Mouse (Mus musculus) urinary bladder, postnatal 25 days (tissue): ENCODE measurements around the gene Olfr1432.
"Not testable (repeated sequence)": the region's sequence is repeated elsewhere in the genome, so short reads cannot be mapped to it uniquely, and the experiment has no call there.

Source experiments
- DNase-seq: peaks from one replicate; pipeline ENCODE4 v3.0.0; 2022; ENCODE audit warnings: low spot score

The Olfr1432 gene

GRCm38 (mm10) chr19:12232496-12232895 lies at the start of gene Olfr1432:
TSS of gene Olfr1432 (minus strand) at chr19:12232596.
- DNase-seq = not testable (repeated sequence)

GRCm38 (mm10) chr19:12279554-12279953 lies 47.2 kb upstream of the Olfr1432 start, which contains the start of gene Olfr1434:
TSS of gene Olfr1434 (plus strand) at chr19:12279854.
- DNase-seq = no peak

GRCm38 (mm10) chr19:12260732-12261131 lies 28.3 kb upstream of the Olfr1432 start, which contains the start of gene Olfr235:
TSS of gene Olfr235 (plus strand) at chr19:12261032.
- no peak for DNase-seq

- no peak for DNase-seq
Observed at GRCm38 (mm10) chr19:12241559-12241958, 9.2 kb upstream of the Olfr1432 start, which contains the start of gene Olfr262. TSS of gene Olfr262 (minus strand) at chr19:12241659.

GRCm38 (mm10) chr19:12200334-12200733 lies 32.1 kb downstream of the Olfr1432 start, which contains the start of gene Olfr1431:
TSS of gene Olfr1431 (plus strand) at chr19:12200634.
- no peak for DNase-seq

GRCm38 (mm10) chr19:12199076-12199475 lies 33.3 kb downstream of the Olfr1432 start:
- DNase-seq = not testable (repeated sequence)
